8 mouse cellular contexts compared by ENCODE assay signal in the genomic region with DNA sequence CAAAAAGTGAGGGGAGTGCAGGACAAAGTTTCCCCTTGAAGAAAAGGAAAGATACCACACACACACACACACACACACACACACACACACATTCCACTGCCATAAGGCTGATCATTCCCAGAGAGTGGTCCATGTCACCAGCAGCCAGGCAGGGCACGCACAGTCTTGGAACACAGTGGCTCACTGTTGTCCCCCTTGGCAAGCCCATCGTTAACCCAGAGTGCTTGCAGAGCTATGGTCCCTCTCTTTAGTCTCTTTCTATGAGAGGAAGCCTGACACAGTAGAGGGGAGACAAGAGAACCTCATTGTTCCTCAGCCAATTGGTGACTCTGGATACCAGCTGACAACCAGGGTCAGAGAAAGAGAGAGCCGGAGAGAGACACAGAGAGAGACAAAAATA.
DNase-seq lines count a peak whose midpoint lies in the region; ATAC-seq lines count a peak whose summit lies in the region.

No protein-coding gene starts in this region.

- no peak for DNase-seq in cerebellum, postnatal 36 days
- DNase-seq in lung, postnatal 14 days, result no peak
- DNase-seq in intestine, embryonic 14.5 days (ENCODE audit: low spot score), result no peak
- no peak for DNase-seq in T-cell, adult 2 months (ENCODE audit: low spot score)
- DNase-seq in gastrocnemius, postnatal 36 days, result no peak

- ATAC-seq in cerebellum, adult (ENCODE audit: insufficient number of reproducible peaks, low FRiP score, low TSS enrichment), result peak; percentile 54; the same call in 1 of the 2 replicates
- no peak for ATAC-seq in lung, embryonic 15.5 days (ENCODE audit: borderline replicate concordance, extremely low read depth, low FRiP score, low TSS enrichment)
- ATAC-seq in intestine, embryonic 14.5 days (replicated peaks; ENCODE audit: low FRiP score, low TSS enrichment, low read depth), result no peak
- ATAC-seq in neural tube, embryonic 15.5 days (ENCODE audit: low FRiP score), result peak; percentile 71

- 58% methylated on average over 3 of the region's 3 CpGs for WGBS in lung, embryonic 15.5 days
- WGBS in intestine, embryonic 14.5 days, result 79% methylated on average over 3 of the region's 3 CpGs
- whole genome bisulfite sequencing in neural tube, embryonic 15.5 days, result 52% methylated on average over 3 of the region's 3 CpGs

- intact Hi-C loops in gastrocnemius, postnatal 36 days (cut with DNase I), result no loop called here

- no peak overlapping the region for H3K4me3 ChIP-seq in lung, embryonic 15.5 days
- H3K4me3 ChIP-seq in intestine, embryonic 14.5 days (ENCODE audit: low read depth, low read length), result no peak overlapping the region
- H3K4me3 ChIP-seq in neural tube, embryonic 15.5 days (replicated peaks), result no peak overlapping the region

- no peaks in the 10 kb centered on the region for H3K27me3 ChIP-seq in lung, embryonic 15.5 days
- no peaks in the 10 kb centered on the region for H3K27me3 ChIP-seq in intestine, embryonic 14.5 days (replicated peaks; ENCODE audit: control insufficient read depth, insufficient read depth, low read length)
- no peaks in the 10 kb centered on the region for H3K27me3 ChIP-seq in neural tube, embryonic 15.5 days (replicated peaks)

- no peak overlapping the region for H3K4me2 ChIP-seq in lung, embryonic 15.5 days
- H3K4me2 ChIP-seq in intestine, embryonic 14.5 days (ENCODE audit: low read length), result no peak overlapping the region
- no peak overlapping the region for H3K4me2 ChIP-seq in neural tube, embryonic 15.5 days

- H3K9ac ChIP-seq in lung, embryonic 15.5 days, result no peak overlapping the region
- no peak overlapping the region for H3K9ac ChIP-seq in intestine, embryonic 14.5 days (ENCODE audit: low read length)
- H3K9ac ChIP-seq in neural tube, embryonic 15.5 days (replicated peaks), result no peak overlapping the region

- H3K4me1 ChIP-seq in lung, embryonic 15.5 days, result peaks cover 34% of the 10 kb centered on the region
- H3K4me1 ChIP-seq in intestine, embryonic 14.5 days (replicated peaks; ENCODE audit: control insufficient read depth, insufficient read depth, low read length), result peaks cover 7% of the 10 kb centered on the region
- H3K4me1 ChIP-seq in neural tube, embryonic 15.5 days, result peaks cover 16% of the 10 kb centered on the region

- H3K27ac ChIP-seq in lung, embryonic 15.5 days, result peak overlapping the region; percentile 79
- H3K27ac ChIP-seq in intestine, embryonic 14.5 days (ENCODE audit: low read depth), result peak overlapping the region; percentile 86
- peak overlapping the region; percentile 74 for H3K27ac ChIP-seq in neural tube, embryonic 15.5 days (replicated peaks)

- no peaks in the 10 kb centered on the region for H3K9me3 ChIP-seq in lung, embryonic 15.5 days
- no peaks in the 10 kb centered on the region for H3K9me3 ChIP-seq in intestine, embryonic 14.5 days (ENCODE audit: control insufficient read depth, low read length)
- no peaks in the 10 kb centered on the region for H3K9me3 ChIP-seq in neural tube, embryonic 15.5 days (replicated peaks)

- H3K36me3 ChIP-seq in lung, embryonic 15.5 days, result peaks cover 13% of the 10 kb centered on the region; the same call in 1 of the 2 replicates
- H3K36me3 ChIP-seq in intestine, embryonic 14.5 days (ENCODE audit: control insufficient read depth, insufficient read depth, low read length), result 0 out of 2 replicates have a peak, but pooled peaks cover 13% of the 10 kb centered on the region
- no peaks in the 10 kb centered on the region for H3K36me3 ChIP-seq in neural tube, embryonic 15.5 days

Comparison
In these comparisons a context has a peak if more than half of its experiments do, and no peak if none do; other contexts are left out.
1. ATAC-seq: peak in cerebellum, adult (single experiment) and neural tube, embryonic 15.5 days (single experiment); none in lung, embryonic 15.5 days (single experiment) and intestine, embryonic 14.5 days (single experiment).
2. Peak in every context shown above with its lines, with median percentiles within 50 percentile points of each other: H3K27ac ChIP-seq.